In genomic region chr11:110398553-110399239, GRCm38 (mm10) we compare ENCODE assay signal across 8 mouse cellular contexts. TPM values are rescaled to one million over a fixed set of nuclear protein-coding genes. Genes with fewer than 3 reads are reported as not detected.
DNase-seq lines count a peak whose midpoint lies in the region; ATAC-seq and TF ChIP-seq lines count a peak whose summit lies in the region.

Gene Map2k6 (plus strand): TSS chr11:110399122.

- H3K9me3 ChIP-seq in limb, embryonic 14.5 days (ENCODE audit: control insufficient read depth, low read length) = no peaks in the 10 kb centered on the region
- H3K9me3 ChIP-seq in midbrain, embryonic 16.5 days (replicated peaks; ENCODE audit: control insufficient read depth, low read length, poor library complexity, severe bottlenecking) = no peaks in the 10 kb centered on the region

- no peaks in the 10 kb centered on the region for H3K36me3 ChIP-seq in limb, embryonic 14.5 days (ENCODE audit: control insufficient read depth, insufficient read depth, low read length)
- H3K36me3 ChIP-seq in midbrain, embryonic 16.5 days (ENCODE audit: control insufficient read depth, insufficient read depth, low read length) = no peaks in the 10 kb centered on the region
- H3K36me3 ChIP-seq in spleen, adult 2 months (ENCODE audit: control insufficient read depth, insufficient read depth, low read length) = no peaks in the 10 kb centered on the region

- no peak for TF ChIP-seq CTCF in spleen, adult 2 months (IDR thresholded peaks at IDR 0.05; ENCODE audit: extremely low read depth, insufficient read depth, insufficient read length, insufficient replicate concordance)

- H3K4me3 ChIP-seq in limb, embryonic 14.5 days (replicated peaks; ENCODE audit: low read length) = peak within 1 kb of the TSS; percentile 62
- H3K4me3 ChIP-seq in midbrain, embryonic 16.5 days (ENCODE audit: low read depth, low read length) = peak within 1 kb of the TSS; percentile 72
- peak within 1 kb of the TSS; percentile 67 for H3K4me3 ChIP-seq in spleen, adult 2 months (ENCODE audit: extremely low read depth, insufficient read depth, insufficient read length)

- peaks cover 11% of the 10 kb centered on the region for H3K4me1 ChIP-seq in limb, embryonic 14.5 days (ENCODE audit: control insufficient read depth, insufficient read depth, low read length)
- H3K4me1 ChIP-seq in midbrain, embryonic 16.5 days (ENCODE audit: control insufficient read depth, insufficient read depth, low read length) = peaks cover 34% of the 10 kb centered on the region
- H3K4me1 ChIP-seq in spleen, adult 2 months (ENCODE audit: control insufficient read depth, insufficient read depth, insufficient read length) = no peaks in the 10 kb centered on the region

- peak; percentile 82 to 84 for DNase-seq in B cell, adult 2 months
- peak; percentile 97 for DNase-seq in brain, adult 2 months (ENCODE audit: low read depth, low spot score)
- DNase-seq in heart, adult 9 months (ENCODE audit: low spot score in 2 of 2) = peak; percentile 68 to 83
- peak; percentile 90 for DNase-seq in kidney, adult 9 months
- peak; percentile 93 for DNase-seq in limb, embryonic 14.5 days (ENCODE audit: low spot score)
- DNase-seq in spleen, adult 2 months (ENCODE audit: low read depth in 1 of 2, low spot score in 2 of 2) = peak; percentile 73 to 84

- H3K27ac ChIP-seq in limb, embryonic 14.5 days (replicated peaks; ENCODE audit: low read depth, low read length) = peak within 1 kb of the TSS; percentile 72; the same call in 1 of the 2 replicates
- peak within 1 kb of the TSS; percentile 63; the same call in 1 of the 2 replicates for H3K27ac ChIP-seq in midbrain, embryonic 16.5 days (ENCODE audit: low read length)
- H3K27ac ChIP-seq in spleen, adult 2 months (ENCODE audit: insufficient read depth, low read length) = no peak within 1 kb of the TSS

- peak; percentile 82 for ATAC-seq in erythroblast, adult 5-6 weeks (replicated peaks; ENCODE audit: low FRiP score, poor library complexity, severe bottlenecking)
- ATAC-seq in limb, embryonic 14.5 days (ENCODE audit: low FRiP score, low read depth) = peak; percentile 94
- peak; percentile 95 for ATAC-seq in midbrain, embryonic 16.5 days

- H3K27me3 ChIP-seq in limb, embryonic 14.5 days (ENCODE audit: control insufficient read depth, insufficient read depth, low read length) = no peaks in the 10 kb centered on the region
- no peaks in the 10 kb centered on the region for H3K27me3 ChIP-seq in midbrain, embryonic 16.5 days (ENCODE audit: control insufficient read depth, insufficient read depth, low read depth, low read length)
- H3K27me3 ChIP-seq in spleen, adult 2 months (ENCODE audit: control insufficient read depth, insufficient read depth, low read length) = no peaks in the 10 kb centered on the region

- TF ChIP-seq POLR2A in limb, embryonic 14.5 days (IDR thresholded peaks at IDR 0.05; ENCODE audit: borderline replicate concordance, extremely low read depth, insufficient read depth, insufficient read length) = peak; percentile 84; the same call in 1 of the 2 replicates
- TF ChIP-seq POLR2A in spleen, adult 2 months (IDR thresholded peaks at IDR 0.05; ENCODE audit: low read depth, low read length) = no peak

- peak within 1 kb of the TSS; percentile 60 for H3K9ac ChIP-seq in limb, embryonic 14.5 days (ENCODE audit: low read depth, low read length, severe bottlenecking)
- peak within 1 kb of the TSS; percentile 40 for H3K9ac ChIP-seq in midbrain, embryonic 16.5 days (ENCODE audit: low read depth, low read length)

- H3K4me2 ChIP-seq in limb, embryonic 14.5 days (replicated peaks; ENCODE audit: low read depth, low read length, severe bottlenecking) = peak within 1 kb of the TSS; percentile 65
- peak within 1 kb of the TSS; percentile 83 for H3K4me2 ChIP-seq in midbrain, embryonic 16.5 days (ENCODE audit: low read length)

- 11% methylated on average over 20 of the region's 20 CpGs for WGBS in limb, embryonic 14.5 days
- WGBS in midbrain, embryonic 16.5 days = 7% methylated on average over 20 of the region's 20 CpGs
- 9% methylated on average over 20 of the region's 20 CpGs for WGBS in spleen, adult 2 months

RNA-seq across cellular contexts. Expression of gene Map2k6, which starts in this region (rescaled TPM):
- 0.63 and 0.77 TPM in 2 replicates for total RNA-seq in erythroblast, adult 5-6 weeks (2015; ENCODE audit: low replicate concordance)
- total RNA-seq in erythroblast, adult 5-6 weeks (2017; ENCODE audit: low replicate concordance) = 1.5 and 4.6 TPM in 2 replicates
- 15.2 and 17.4 TPM in 2 replicates for polyA plus RNA-seq in limb, embryonic 14.5 days (2012; rRNA removed)
- polyA plus RNA-seq in limb, embryonic 14.5 days (2014; fragmentation: Nextera tagmentation; extraction: Ambion mirVana) = 23.7 and 27.5 TPM in 2 replicates
- polyA plus RNA-seq in midbrain, embryonic 16.5 days (2015; fragmentation: Nextera tagmentation; extraction: Ambion mirVana) = 22.1 and 23.4 TPM in 2 replicates
- 2.1 and 2.8 TPM in 2 replicates for polyA plus RNA-seq in spleen, adult 2 months (2012; rRNA removed)
